Mouse (Mus musculus): ENCODE measurements at regions not wholly inside any gene's neighbourhood (a gene's known extent, or its start where the extent isn't known, plus 50 kb on each side); places are given as distances from the start of the nearest gene placed in this dataset.

DNA sequence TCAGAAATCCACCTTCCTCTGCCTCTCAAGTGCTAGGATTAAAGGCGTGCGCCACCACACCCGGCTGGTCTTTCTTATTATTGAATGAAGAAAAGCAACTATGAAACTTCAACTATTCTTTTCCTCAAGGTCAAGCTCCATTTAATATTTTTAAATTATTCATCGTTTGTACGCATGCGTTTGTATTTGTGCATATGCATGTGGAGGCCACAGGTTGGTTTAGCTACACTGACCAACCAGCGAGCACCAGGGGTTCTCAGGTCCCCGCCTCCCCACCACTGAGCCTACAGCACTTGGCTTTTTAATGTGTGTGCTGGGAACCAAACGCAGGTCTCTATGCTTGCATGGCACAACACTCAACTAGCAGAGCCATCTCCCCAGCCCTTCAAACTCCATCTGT, 51.0 kb upstream of the Tmem252 start:
- no peak for DNase-seq (ENCODE audit: low spot score)

GRCm38 (mm10) chr19:24622309-24622708, 51.5 kb upstream of the Tmem252 start:
- no peak for DNase-seq (ENCODE audit: low spot score)

DNA sequence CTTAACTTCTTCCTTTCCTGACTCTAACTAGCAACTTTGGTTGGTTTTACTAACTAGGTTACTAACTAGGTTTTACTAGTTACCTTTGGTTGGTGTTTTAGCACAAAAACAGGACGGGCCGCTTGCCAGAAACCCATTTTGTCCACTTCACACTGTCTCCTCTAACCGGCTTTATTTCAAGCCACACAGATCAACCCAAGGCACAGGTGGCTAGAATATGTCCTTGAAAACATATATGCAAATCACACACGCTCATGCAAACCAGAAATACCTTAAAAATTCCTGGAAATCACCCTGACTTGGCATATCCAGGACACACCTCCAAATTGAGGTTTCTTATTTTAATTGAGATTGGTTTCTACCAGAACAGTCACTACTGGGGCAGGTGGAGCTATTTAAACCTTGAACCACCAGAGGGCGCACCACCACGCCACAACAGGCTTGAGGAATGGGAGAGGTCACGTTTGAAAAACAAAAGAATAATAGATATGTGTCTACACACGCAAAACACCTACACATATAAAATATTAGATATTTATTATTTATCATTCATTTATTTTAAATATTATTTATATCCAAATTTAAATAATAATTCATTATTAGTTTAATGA, 52.1 kb upstream of the Tmem252 start:
- DNase-seq (ENCODE audit: low spot score): peak; percentile 78

- DNase-seq (ENCODE audit: low spot score): no peak
These were observed 58.0 kb upstream of the Tmem252 start for GRCm38 (mm10) chr19:24615762-24616310.

GRCm38 (mm10) chr19:24607884-24608283, 52.2 kb upstream of the Pip5k1b start:
- no peak for DNase-seq (ENCODE audit: low spot score)

GRCm38 (mm10) chr19:24606390-24606976, 50.8 kb upstream of the Pip5k1b start:
- no peak for DNase-seq (ENCODE audit: low spot score)

All from urinary bladder, postnatal 14 days (tissue).